Mouse (Mus musculus) stomach, embryonic 15.5 days (tissue): Measurements from ENCODE around the gene Hdhd3. TPM values are rescaled to one million over a fixed set of nuclear protein-coding genes. Genes with fewer than 3 reads are reported as not detected.

Experiments used
- ATAC-seq: fragments of 200-750 bp; cut with Nextera tagmentation; 2 replicates; pipeline ENCODE4 v1.8.0; 2017; ENCODE audit warnings: low read depth, moderate number of reproducible peaks, moderate TSS enrichment; ENCODE audit not compliant: insufficient read depth, low FRiP score
- H3K27ac ChIP-seq: fragments of 300-500 bp; sonication (generic); 2 replicates; pipeline ENCODE4 v1.5.1; 2015; ENCODE audit warnings: mild to moderate bottlenecking, inconsistent platforms
- H3K27me3 ChIP-seq: fragments of 300-500 bp; sonication (generic); replicated peaks from 2 replicates; pipeline ENCODE4 v1.6.1; 2015; ENCODE audit warnings: inconsistent platforms
- H3K36me3 ChIP-seq: fragments of 300-500 bp; sonication (generic); 2 replicates; pipeline ENCODE4 v1.6.1; 2015; ENCODE audit warnings: inconsistent platforms
- H3K4me1 ChIP-seq: fragments of 300-500 bp; sonication (generic); 2 replicates; pipeline ENCODE4 v1.6.1; 2015; ENCODE audit warnings: inconsistent platforms
- H3K4me2 ChIP-seq: fragments of 300-500 bp; sonication (generic); 2 replicates; pipeline ENCODE4 v1.6.1; 2015; ENCODE audit warnings: mild to moderate bottlenecking, inconsistent platforms
- H3K4me3 ChIP-seq: fragments of 300-500 bp; sonication (generic); replicated peaks from 2 replicates; pipeline ENCODE4 v1.5.1; 2015; ENCODE audit warnings: inconsistent platforms
- H3K9ac ChIP-seq: fragments of 300-500 bp; sonication (generic); 2 replicates; pipeline ENCODE4 v1.6.1; 2015; ENCODE audit warnings: inconsistent platforms
- H3K9me3 ChIP-seq: fragments of 300-500 bp; sonication (generic); 2 replicates; pipeline ENCODE4 v1.6.1; 2016; ENCODE audit warnings: inconsistent platforms
- WGBS: fragments of 180-500 bp; shearing (Covaris S2); methylation state at CpG from one replicate; pipeline ENCODE4 v1.1.7; 2015; 5-methylcytosine and 5-hydroxymethylcytosine counted together
- polyA plus RNA-seq: library from polyadenylated mRNA; unstranded; fragments of >200 nt; fragmentation: Nextera tagmentation; extraction: Ambion mirVana; gene quantifications from 2 replicates; pipeline ENCODE4 v1.2.1, GENCODE M21; 2015

Hdhd3 gene
- polyA plus RNA-seq: 27.3 and 30.7 TPM in 2 replicates

GRCm38 (mm10) chr4:62503374-62503970, at the start of gene Hdhd3:
Hdhd3 (minus strand) TSS chr4:62503467.
- ATAC-seq: no peak

GRCm38 (mm10) chr4:62551966-62552365, 48.7 kb upstream of the Hdhd3 start:
- no peak overlapping the region for H3K27ac ChIP-seq
- no peaks in the 10 kb centered on the region for H3K9me3 ChIP-seq
- no peak overlapping the region for H3K4me3 ChIP-seq
- no peaks in the 10 kb centered on the region for H3K4me1 ChIP-seq
- H3K9ac ChIP-seq: no peak overlapping the region
- no peak for ATAC-seq
- no peak overlapping the region for H3K4me2 ChIP-seq
- no peaks in the 10 kb centered on the region for H3K27me3 ChIP-seq
- 76% methylated on average over 7 of the region's 7 CpGs for WGBS
- no peaks in the 10 kb centered on the region for H3K36me3 ChIP-seq

More at GRCm38 (mm10) chr4:62503374-62503970, at the start of gene Hdhd3:
- Histone ChIP-seq H3K4me2 (peak within 1 kb of the TSS; percentile 78), H3K27ac (peak within 1 kb of the TSS; percentile 90), H3K4me3 (peak within 1 kb of the TSS; percentile 84), H3K27me3 (no peaks in the 10 kb centered on the region), H3K4me1 (peaks cover 11% of the 10 kb centered on the region), H3K9me3 (no peaks in the 10 kb centered on the region), H3K36me3 (peaks cover 23% of the 10 kb centered on the region; the same call in 1 of the 2 replicates), H3K9ac (no peak within 1 kb of the TSS; the same call in 1 of the 2 replicates)
- 69% methylated on average over 3 of the region's 3 CpGs for WGBS

GRCm38 (mm10) chr4:62544801-62545200, 41.5 kb upstream of the Hdhd3 start:
- no peak overlapping the region for H3K4me3 ChIP-seq
- no peaks in the 10 kb centered on the region for H3K4me1 ChIP-seq
- H3K9me3 ChIP-seq: no peaks in the 10 kb centered on the region
- H3K27ac ChIP-seq: no peak overlapping the region
- H3K27me3 ChIP-seq: no peaks in the 10 kb centered on the region
- H3K36me3 ChIP-seq: no peaks in the 10 kb centered on the region
- no peak for ATAC-seq
- no peak overlapping the region for H3K9ac ChIP-seq
- no peak overlapping the region for H3K4me2 ChIP-seq

- no peak for ATAC-seq
- Histone ChIP-seq H3K4me1 (no peaks in the 10 kb centered on the region), H3K36me3 (no peaks in the 10 kb centered on the region), H3K27ac (no peak overlapping the region), H3K27me3 (no peaks in the 10 kb centered on the region), H3K9ac (no peak overlapping the region), H3K4me2 (no peak overlapping the region), H3K9me3 (no peaks in the 10 kb centered on the region), H3K4me3 (no peak overlapping the region)
- WGBS: 76% methylated on average over 6 of the region's 6 CpGs
Observed at GRCm38 (mm10) chr4:62543782-62544181, 40.5 kb upstream of the Hdhd3 start.

GRCm38 (mm10) chr4:62541802-62542201, 38.5 kb upstream of the Hdhd3 start:
- WGBS: 83% methylated on average over 3 of the region's 3 CpGs
- H3K9ac ChIP-seq: no peak overlapping the region
- ATAC-seq: no peak
- H3K9me3 ChIP-seq: no peaks in the 10 kb centered on the region
- H3K27me3 ChIP-seq: no peaks in the 10 kb centered on the region
- H3K4me2 ChIP-seq: no peak overlapping the region
- H3K27ac ChIP-seq: no peak overlapping the region
- H3K36me3 ChIP-seq: no peaks in the 10 kb centered on the region
- H3K4me3 ChIP-seq: no peak overlapping the region
- no peaks in the 10 kb centered on the region for H3K4me1 ChIP-seq

- H3K27me3 ChIP-seq: no peaks in the 10 kb centered on the region
- ATAC-seq: no peak
- peaks cover 4% of the 10 kb centered on the region; the same call in 1 of the 2 replicates for H3K4me1 ChIP-seq
- H3K9ac ChIP-seq: no peak overlapping the region
- H3K4me3 ChIP-seq: no peak overlapping the region
- no peak overlapping the region for H3K27ac ChIP-seq
- no peaks in the 10 kb centered on the region for H3K36me3 ChIP-seq
- no peak overlapping the region for H3K4me2 ChIP-seq
- H3K9me3 ChIP-seq: no peaks in the 10 kb centered on the region
- 66% methylated on average over 6 of the region's 6 CpGs for WGBS
Observed at GRCm38 (mm10) chr4:62533729-62534128, 30.5 kb upstream of the Hdhd3 start.

GRCm38 (mm10) chr4:62527655-62528054, 24.4 kb upstream of the Hdhd3 start:
- peaks cover 14% of the 10 kb centered on the region for H3K4me1 ChIP-seq
- H3K27ac ChIP-seq: no peak overlapping the region
- H3K4me2 ChIP-seq: no peak overlapping the region
- H3K36me3 ChIP-seq: no peaks in the 10 kb centered on the region
- no peak for ATAC-seq
- WGBS: 79% methylated on average over 4 of the region's 4 CpGs
- H3K9ac ChIP-seq: no peak overlapping the region
- no peaks in the 10 kb centered on the region for H3K9me3 ChIP-seq
- no peak overlapping the region for H3K4me3 ChIP-seq
- H3K27me3 ChIP-seq: no peaks in the 10 kb centered on the region

GRCm38 (mm10) chr4:62526256-62526655, 23.0 kb upstream of the Hdhd3 start:
- WGBS: 49% methylated on average over 2 of the region's 2 CpGs
- Histone ChIP-seq H3K4me1 (peaks cover 14% of the 10 kb centered on the region), H3K36me3 (no peaks in the 10 kb centered on the region), H3K9ac (no peak overlapping the region), H3K9me3 (no peaks in the 10 kb centered on the region), H3K27ac (no peak overlapping the region), H3K27me3 (no peaks in the 10 kb centered on the region), H3K4me2 (no peak overlapping the region), H3K4me3 (no peak overlapping the region)
- no peak for ATAC-seq

GRCm38 (mm10) chr4:62525489-62525811, 22.2 kb upstream of the Hdhd3 start:
- H3K27me3 ChIP-seq: no peaks in the 10 kb centered on the region
- peaks cover 10% of the 10 kb centered on the region for H3K4me1 ChIP-seq
- peak overlapping the region; percentile 45 for H3K4me2 ChIP-seq
- H3K27ac ChIP-seq: no peak overlapping the region
- H3K4me3 ChIP-seq: peak overlapping the region; percentile 77
- H3K9ac ChIP-seq: no peak overlapping the region
- H3K36me3 ChIP-seq: no peaks in the 10 kb centered on the region
- ATAC-seq: no peak
- no peaks in the 10 kb centered on the region for H3K9me3 ChIP-seq
- WGBS: 2% methylated on average over 10 of the region's 10 CpGs

- H3K4me1 ChIP-seq: peaks cover 10% of the 10 kb centered on the region
- ATAC-seq: peak; percentile 97
- H3K4me3 ChIP-seq: peak within 1 kb of the TSS; percentile 77
- WGBS: under 1% methylated on average over 59 of the region's 59 CpGs
- H3K4me2 ChIP-seq: peak within 1 kb of the TSS; percentile 81
- peak within 1 kb of the TSS; percentile 97 for H3K27ac ChIP-seq
- no peaks in the 10 kb centered on the region for H3K36me3 ChIP-seq
- peak within 1 kb of the TSS; percentile 73 for H3K9ac ChIP-seq
- no peaks in the 10 kb centered on the region for H3K27me3 ChIP-seq
- no peaks in the 10 kb centered on the region for H3K9me3 ChIP-seq
Observed at GRCm38 (mm10) chr4:62524651-62525488, 21.6 kb upstream of the Hdhd3 start, which contains the start of the genes Pole3 and 4933430I17Rik. Pole3 (minus strand) TSS chr4:62525068. 4933430I17Rik (plus strand) TSS chr4:62525369.

- 70% methylated on average over 2 of the region's 2 CpGs for WGBS
Observed at GRCm38 (mm10) chr4:62520892-62521400, 17.7 kb upstream of the Hdhd3 start.

GRCm38 (mm10) chr4:62519849-62520233, 16.6 kb upstream of the Hdhd3 start, which contains the start of gene Alad:
Alad (minus strand) TSS chr4:62519918.
- Histone ChIP-seq H3K36me3 (no peaks in the 10 kb centered on the region), H3K27ac (peak within 1 kb of the TSS; percentile 93), H3K27me3 (no peaks in the 10 kb centered on the region), H3K4me3 (peak within 1 kb of the TSS; percentile 85), H3K9ac (peak within 1 kb of the TSS; percentile 80), H3K4me1 (peaks cover 52% of the 10 kb centered on the region), H3K4me2 (peak within 1 kb of the TSS; percentile 62), H3K9me3 (no peaks in the 10 kb centered on the region)
- WGBS: under 1% methylated on average over 35 of the region's 37 CpGs
- peak; percentile 79 for ATAC-seq

More at GRCm38 (mm10) chr4:62520892-62521400, 17.7 kb upstream of the Hdhd3 start:
- H3K4me3 ChIP-seq: no peak overlapping the region
- H3K4me1 ChIP-seq: peaks cover 42% of the 10 kb centered on the region
- H3K27ac ChIP-seq: 0 out of 2 replicates have a peak overlapping the region, but pooled peaks have one; percentile 21
- H3K9ac ChIP-seq: no peak overlapping the region
- no peak overlapping the region; the same call in 1 of the 2 replicates for H3K4me2 ChIP-seq
- ATAC-seq: no peak
- no peaks in the 10 kb centered on the region for H3K36me3 ChIP-seq
- no peaks in the 10 kb centered on the region for H3K27me3 ChIP-seq
- no peaks in the 10 kb centered on the region for H3K9me3 ChIP-seq
